Mouse (Mus musculus) adrenal gland, postnatal 25 days (tissue): ENCODE measurements around the gene Tas2r138. TPM values are rescaled to one million over a fixed set of nuclear protein-coding genes. Genes with fewer than 3 reads are reported as not detected.

Experiments
- total RNA-seq: library from RNA; stranded (reverse); gene quantifications from 2 replicates; pipeline ENCODE4 v1.2.3, GENCODE M21; 2021

Gene Tas2r138
- total RNA-seq, 1 experiment from 2014 or later, result not detected

Other genes starting within 250 kb of the Tas2r138 start
- 16.3 and 21.1 TPM in 2 replicates for gene E330009J07Rik, start 177.2 kb downstream of the Tas2r138 start, total RNA-seq
- not detected in 2 replicates for gene Wee2, start 174.2 kb downstream of the Tas2r138 start, total RNA-seq
- 57.1 and 69.2 TPM in 2 replicates for gene Ssbp1, start 142.0 kb downstream of the Tas2r138 start, total RNA-seq
- 0.49 TPM in 1 of 2 replicates, not detected in the other for gene Tas2r137, start 122.1 kb downstream of the Tas2r138 start, total RNA-seq
- gene Tas2r108, start 119.8 kb downstream of the Tas2r138 start, total RNA-seq, result 0.95 TPM in 1 of 2 replicates, not detected in the other
- gene Prss37, start 93.8 kb downstream of the Tas2r138 start, total RNA-seq, result not detected in 2 replicates
- not detected in 2 replicates for gene Olfr461, start 58.3 kb downstream of the Tas2r138 start, total RNA-seq
- not detected in 2 replicates for gene Olfr460, start 43.8 kb downstream of the Tas2r138 start, total RNA-seq
- gene Clec5a, start 27.5 kb downstream of the Tas2r138 start, total RNA-seq, result 0.52 and 1.1 TPM in 2 replicates
- 3.0 TPM in 2 replicates for gene Mgam, start 15.5 kb upstream of the Tas2r138 start, total RNA-seq